Mouse (Mus musculus) fibroblast of lung, adult 2 months (primary cell): ENCODE results near the gene Lrrc36.

Experiments used
- DNase-seq: peaks from one replicate; pipeline ENCODE4 v3.0.0-alpha.2; 2011; ENCODE audit warnings: low read depth

Lrrc36 gene

GRCm38 (mm10) chr8:105483212-105484029 is 70.0 kb downstream of the Lrrc36 start:
- DNase-seq = no peak

GRCm38 (mm10) chr8:105484030-105484368 is 70.6 kb downstream of the Lrrc36 start:
- DNase-seq = no peak

GRCm38 (mm10) chr8:105484392-105484791 is 71.0 kb downstream of the Lrrc36 start:
- peak; percentile 62 for DNase-seq

DNA sequence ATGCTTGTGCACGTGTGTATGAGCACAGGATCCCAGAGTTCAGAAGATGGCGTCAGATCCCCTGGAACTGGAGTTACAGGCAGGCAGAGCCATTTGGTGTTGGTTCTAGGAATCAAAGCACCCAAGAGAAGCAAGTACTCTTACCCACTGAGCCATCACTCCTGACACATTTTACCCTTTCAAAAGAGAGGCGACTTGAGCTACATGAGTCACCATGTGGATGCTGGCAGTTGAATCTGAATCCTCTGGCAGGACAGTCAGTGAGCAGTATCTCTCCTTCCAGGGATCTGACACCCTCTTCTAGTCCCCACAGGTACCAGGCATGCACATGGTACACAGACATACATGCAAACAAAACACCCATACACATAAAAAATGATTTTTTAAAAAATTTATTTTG is 74.7 kb downstream of the Lrrc36 start:
- DNase-seq = no peak

GRCm38 (mm10) chr8:105489281-105489680 is 75.9 kb downstream of the Lrrc36 start:
- DNase-seq = no peak

- no peak for DNase-seq
These were observed 80.1 kb downstream of the Lrrc36 start for GRCm38 (mm10) chr8:105493495-105493894.

DNA sequence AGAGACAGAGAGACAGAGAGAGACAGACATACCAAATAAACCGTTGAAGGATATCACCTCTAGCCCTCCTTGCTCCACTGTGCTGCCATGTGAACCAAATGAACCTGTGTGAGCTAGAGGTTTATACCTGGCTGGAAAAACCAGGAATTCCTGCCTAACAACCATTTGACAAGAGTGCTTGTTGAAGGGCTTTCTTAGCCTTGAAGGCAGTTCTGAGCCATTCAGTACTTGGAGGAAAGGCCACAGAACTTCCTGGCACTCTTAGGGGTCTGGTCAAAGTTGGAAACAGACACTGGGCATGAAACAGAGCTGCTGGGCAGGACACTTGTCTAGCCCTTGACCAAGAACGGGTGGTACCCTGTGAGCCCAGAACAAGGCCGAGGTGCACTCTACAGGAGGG is 81.2 kb downstream of the Lrrc36 start:
- DNase-seq = no peak

DNA sequence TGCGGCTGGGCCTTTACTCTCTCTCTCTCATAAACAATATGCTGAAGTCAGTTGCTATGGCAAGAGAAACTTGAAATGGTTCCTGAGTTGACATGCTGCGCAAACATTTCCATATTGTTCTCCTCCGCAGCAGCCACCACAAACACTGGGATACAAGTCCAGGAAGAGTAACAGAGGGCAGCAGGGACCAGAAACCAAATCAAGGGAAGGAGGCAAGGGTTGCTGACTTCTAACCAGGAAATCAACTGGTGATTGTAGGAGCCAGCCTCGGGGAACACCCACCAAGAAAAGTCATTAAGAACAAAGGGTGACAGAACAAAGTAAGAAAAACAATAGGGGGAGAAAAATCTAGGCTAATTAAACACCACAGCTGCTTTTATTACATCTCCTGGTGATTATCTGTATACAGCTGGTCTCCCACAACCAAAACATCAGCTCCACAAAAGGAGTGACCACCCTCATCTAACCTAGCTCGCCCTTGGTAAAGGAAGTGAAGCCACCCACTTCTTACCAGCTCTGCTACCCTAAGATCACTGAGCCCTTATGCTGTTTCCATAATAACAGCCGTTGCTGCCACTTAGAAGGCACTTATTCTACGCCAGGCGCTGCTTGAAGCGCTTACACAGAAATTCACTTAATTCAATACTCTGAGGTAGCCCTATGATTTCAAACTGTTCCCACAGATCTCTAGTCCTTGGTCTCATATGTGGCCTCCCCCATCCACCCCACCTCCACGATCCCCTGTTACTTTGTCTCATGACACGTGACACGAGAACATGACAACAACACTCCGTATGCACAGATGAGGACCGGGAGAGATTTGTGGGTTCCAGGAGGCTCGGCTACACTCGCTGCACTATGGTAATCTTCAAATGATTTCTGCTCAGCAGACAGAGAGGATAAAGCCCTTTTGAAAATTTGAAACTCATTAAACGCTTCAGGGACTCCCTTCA is 82.3 kb downstream of the Lrrc36 start:
- no peak for DNase-seq

DNA sequence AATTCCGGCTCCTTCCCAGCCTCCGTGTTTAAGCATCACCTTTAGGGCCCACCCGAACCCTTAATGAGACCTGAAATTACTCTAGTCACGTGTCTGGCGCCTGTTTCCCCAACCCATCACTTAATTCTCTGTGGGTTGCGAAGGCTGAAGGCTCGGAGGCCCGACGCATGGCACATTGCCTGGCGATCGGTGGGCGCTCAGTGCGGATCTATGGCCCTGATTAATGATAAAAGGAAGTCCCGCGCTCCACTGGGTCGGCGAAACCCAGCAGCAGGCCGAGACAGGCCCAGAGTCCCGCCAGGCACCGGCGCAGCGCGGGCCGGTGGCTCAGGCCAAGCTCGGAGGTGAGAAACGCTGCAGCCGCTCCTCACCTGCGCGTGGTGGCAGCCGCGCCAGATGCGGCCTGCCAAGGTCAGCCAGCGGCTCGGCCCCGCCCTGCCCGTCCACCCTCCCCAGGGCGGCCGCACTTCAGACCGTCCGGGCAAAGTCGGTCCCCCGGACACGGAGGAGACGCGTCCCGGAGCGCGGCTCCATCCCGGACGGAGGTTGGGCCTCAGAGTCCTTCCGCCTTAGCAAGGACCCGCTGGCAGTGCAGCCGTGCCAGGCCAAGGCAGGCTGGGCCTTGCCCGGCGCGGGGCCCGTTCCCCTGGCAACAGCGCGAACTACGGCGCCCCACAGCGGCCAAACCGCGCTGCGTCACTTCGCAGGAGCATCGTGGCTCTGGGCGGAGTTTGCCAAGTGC is 83.2 kb downstream of the Lrrc36 start, which contains the start of gene Zdhhc1:
Zdhhc1 (minus strand) TSS at position 464 of the 742 bp plus-strand sequence.
- DNase-seq = peak; percentile 56

DNA sequence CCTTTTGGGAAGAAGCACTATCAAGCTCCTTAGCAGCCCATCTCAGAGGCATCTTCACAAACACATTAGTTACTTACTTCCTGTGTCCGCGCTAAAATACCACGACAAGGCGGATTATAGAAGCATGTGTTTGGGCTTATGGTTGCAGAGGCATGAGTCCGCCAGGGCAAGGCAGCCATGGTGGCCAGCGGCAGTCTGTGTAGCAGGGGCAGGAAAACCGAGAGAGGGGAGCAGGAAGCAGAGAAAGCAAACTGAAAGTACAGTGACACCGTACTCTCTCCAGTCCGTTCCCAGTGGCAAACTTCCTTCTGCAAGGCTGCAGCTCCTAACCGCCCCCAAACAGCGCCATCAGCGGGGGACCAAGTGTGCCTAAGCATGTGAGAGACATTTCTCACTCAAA is 86.4 kb downstream of the Lrrc36 start:
- no peak for DNase-seq

GRCm38 (mm10) chr8:105504617-105505016 is 91.2 kb downstream of the Lrrc36 start:
- DNase-seq = no peak

- no peak for DNase-seq
These were observed 93.6 kb downstream of the Lrrc36 start for GRCm38 (mm10) chr8:105506977-105507376.

DNA sequence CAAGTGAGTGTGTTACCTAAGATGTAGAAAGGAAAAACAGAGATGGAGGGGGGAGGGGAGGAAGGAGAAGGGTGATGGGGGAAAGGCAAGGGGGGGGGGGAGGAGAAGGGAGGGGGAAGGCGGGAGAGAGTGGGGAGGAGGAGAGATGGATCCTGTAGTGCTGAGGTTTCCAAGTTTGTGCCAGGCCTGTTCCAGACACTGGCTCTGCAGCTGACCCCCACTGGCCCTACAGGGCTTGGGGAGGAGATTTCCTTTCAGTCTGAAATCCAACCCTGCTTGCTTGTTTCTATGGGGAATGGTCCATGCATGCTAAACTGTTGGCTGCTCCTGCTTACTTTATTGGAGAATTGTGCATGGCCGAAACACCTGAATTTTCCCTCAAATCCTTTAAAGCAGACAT is 95.4 kb downstream of the Lrrc36 start:
- no peak for DNase-seq

DNA sequence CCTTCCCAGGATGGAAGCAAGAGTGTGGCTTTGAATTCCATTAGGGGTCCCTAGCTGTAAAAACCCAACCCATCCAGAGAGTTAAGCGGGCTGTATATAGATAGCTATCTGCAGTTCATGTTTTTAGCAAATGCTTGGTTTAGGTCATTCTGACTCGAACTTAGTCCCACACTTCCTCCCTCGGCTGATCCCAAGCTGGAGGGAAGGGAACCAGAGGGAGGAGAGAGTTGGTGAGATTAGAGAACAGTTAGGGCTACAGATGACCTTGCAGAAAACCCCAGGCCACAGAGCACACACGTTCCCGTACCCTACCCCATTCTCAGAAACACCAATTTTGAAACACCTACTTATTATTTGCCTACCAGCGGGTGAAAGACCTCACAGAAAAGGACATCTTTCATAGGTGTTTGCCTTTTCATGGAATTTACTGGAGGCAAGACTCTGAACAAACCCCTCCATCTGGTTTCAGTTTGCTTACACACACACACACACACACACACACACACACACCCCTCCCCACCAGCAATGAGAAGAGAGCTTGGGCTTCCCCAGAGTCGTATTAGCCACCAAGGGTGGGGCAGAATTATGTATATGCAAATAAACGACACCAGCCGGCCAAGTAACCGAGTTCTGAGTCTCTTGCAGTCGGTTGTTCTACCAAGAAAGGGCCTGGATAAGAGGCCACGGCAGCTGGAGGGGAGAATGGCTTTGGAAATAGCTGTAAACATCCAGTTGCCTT is 96.8 kb downstream of the Lrrc36 start:
- no peak for DNase-seq
